22 mouse cellular contexts compared by ENCODE assay signal in genomic region chr11:43865298-43866165, GRCm38 (mm10). TPM values are rescaled to one million over a fixed set of nuclear protein-coding genes. Genes with fewer than 3 reads are reported as not detected.
DNase-seq lines count a peak whose midpoint lies in the region; ATAC-seq lines count a peak whose summit lies in the region.
"Had no signal": no experiment of that assay in that cellular context is flagged by ENCODE, and none has a peak within 500 bp of the region (broad histone marks: within the 10 kb centered on the region; RNA-seq: fewer than 3 reads in every experiment).

No protein-coding gene starts in this region.

- peak; percentile 97 for ATAC-seq in frontal cortex, adult (ENCODE audit: low TSS enrichment)
- peak; percentile 86 for ATAC-seq in heart, embryonic 15.5 days (replicated peaks; ENCODE audit: insufficient number of reproducible peaks, insufficient read depth, low FRiP score, low read depth)
- ATAC-seq: midbrain, embryonic 15.5 days had no signal

- WGBS in heart, embryonic 15.5 days = 36% methylated on average over 6 of the region's 6 CpGs
- WGBS in midbrain, embryonic 10.5 days = 90% methylated on average over 6 of the region's 6 CpGs

- DNase-seq in frontal cortex, postnatal 10 days (ENCODE audit: low spot score in 2 of 2) = no peak
- DNase-seq in heart, adult 9 months (ENCODE audit: low spot score in 2 of 2) = peak; percentile 39 to 44
- DNase-seq in cerebellum, adult 11-12 months = no peak
- DNase-seq in midbrain, embryonic 10.5 days (ENCODE audit: low spot score) = no peak
- no peak for DNase-seq in layer of hippocampus, adult 18-20 months (ENCODE audit: low spot score in 2 of 2)
- DNase-seq: adrenal gland, postnatal 36 days; cerebellum, adult 11 months; cerebellum, postnatal 10 days; gastrocnemius, adult 2 months; kidney, adult 18-20 months; liver, embryonic 13.5 days; lung, embryonic 14.5 days; retina, postnatal 1 day; thymus, postnatal 36 days had no signal

- no peak overlapping the region for H3K9ac ChIP-seq in heart, embryonic 15.5 days
- H3K9ac ChIP-seq: liver, embryonic 13.5 days; lung, embryonic 14.5 days; midbrain, embryonic 15.5 days; neural tube, embryonic 13.5 days had no signal

- H3K36me3 ChIP-seq in heart, embryonic 15.5 days = no peaks in the 10 kb centered on the region
- H3K36me3 ChIP-seq in midbrain, embryonic 10.5 days = no peaks in the 10 kb centered on the region
- H3K36me3 ChIP-seq: hindbrain, embryonic 10.5 days; liver, embryonic 13.5 days; midbrain, embryonic 15.5 days; neural tube, embryonic 13.5 days had no signal

- H3K27me3 ChIP-seq in heart, embryonic 15.5 days = no peaks in the 10 kb centered on the region
- no peaks in the 10 kb centered on the region for H3K27me3 ChIP-seq in midbrain, embryonic 10.5 days (ENCODE audit: low read depth, poor library complexity, severe bottlenecking)
- H3K27me3 ChIP-seq: liver, embryonic 13.5 days; megakaryocyte, embryonic 14.5 days; midbrain, embryonic 15.5 days; neural tube, embryonic 13.5 days had no signal

- H3K4me3 ChIP-seq in heart, embryonic 15.5 days = no peak overlapping the region
- no peak overlapping the region for H3K4me3 ChIP-seq in midbrain, embryonic 10.5 days
- H3K4me3 ChIP-seq: gastrocnemius, adult 2 months; hindbrain, embryonic 10.5 days; left cerebral cortex, adult 2 months; liver, embryonic 13.5 days; megakaryocyte, embryonic 14.5 days; midbrain, embryonic 15.5 days; neural tube, embryonic 13.5 days had no signal

- peak overlapping the region; percentile 84 for H3K27ac ChIP-seq in heart, embryonic 15.5 days
- H3K27ac ChIP-seq in midbrain, embryonic 10.5 days (replicated peaks) = no peak overlapping the region
- H3K27ac ChIP-seq: gastrocnemius, adult 2 months; hindbrain, embryonic 10.5 days; kidney, postnatal 0 days; left cerebral cortex, adult 2 months; liver, embryonic 13.5 days; midbrain, embryonic 15.5 days; neural tube, embryonic 13.5 days had no signal

- peaks cover 17% of the 10 kb centered on the region for H3K4me1 ChIP-seq in heart, embryonic 15.5 days (replicated peaks)
- no peaks in the 10 kb centered on the region for H3K4me1 ChIP-seq in midbrain, embryonic 10.5 days
- H3K4me1 ChIP-seq: liver, embryonic 13.5 days; megakaryocyte, embryonic 14.5 days; midbrain, embryonic 15.5 days; neural tube, embryonic 13.5 days had no signal

- no peak overlapping the region for H3K4me2 ChIP-seq in heart, embryonic 15.5 days
- H3K4me2 ChIP-seq: liver, embryonic 13.5 days; lung, embryonic 14.5 days; midbrain, embryonic 15.5 days; neural tube, embryonic 13.5 days had no signal

- H3K9me3 ChIP-seq in heart, embryonic 15.5 days (replicated peaks) = no peaks in the 10 kb centered on the region
- no peaks in the 10 kb centered on the region for H3K9me3 ChIP-seq in midbrain, embryonic 10.5 days (replicated peaks)
- H3K9me3 ChIP-seq: hindbrain, embryonic 10.5 days; liver, embryonic 13.5 days; megakaryocyte, embryonic 14.5 days; midbrain, embryonic 15.5 days; neural tube, embryonic 13.5 days had no signal

RNA-seq across cellular contexts. Expression of gene Adra1b, which starts 35.5 kb away (rescaled TPM):
- polyA plus RNA-seq in heart, embryonic 15.5 days (2015; fragmentation: Nextera tagmentation; extraction: Ambion mirVana) = 5.6 and 6.5 TPM in 2 replicates
- polyA plus RNA-seq in midbrain, embryonic 10.5 days (2016; fragmentation: Nextera tagmentation; extraction: Ambion mirVana) = 0.41 and 0.62 TPM in 2 replicates
- total RNA-seq in layer of hippocampus, adult 18-20 months (2021) = 1 to 10 TPM; 3.2 to 4.2 TPM

Comparison
In these comparisons a context has a peak if more than half of its experiments do, and no peak if none do; other contexts are left out.
1. DNase-seq: peak in heart, adult 9 months (2 of 2); none in frontal cortex, postnatal 10 days (0 of 2), cerebellum, adult 11-12 months (single experiment), midbrain, embryonic 10.5 days (single experiment) and layer of hippocampus, adult 18-20 months (0 of 2).